Mouse (Mus musculus): Measurements from ENCODE around the gene Cacnb4.

Cacnb4 gene

DNA sequence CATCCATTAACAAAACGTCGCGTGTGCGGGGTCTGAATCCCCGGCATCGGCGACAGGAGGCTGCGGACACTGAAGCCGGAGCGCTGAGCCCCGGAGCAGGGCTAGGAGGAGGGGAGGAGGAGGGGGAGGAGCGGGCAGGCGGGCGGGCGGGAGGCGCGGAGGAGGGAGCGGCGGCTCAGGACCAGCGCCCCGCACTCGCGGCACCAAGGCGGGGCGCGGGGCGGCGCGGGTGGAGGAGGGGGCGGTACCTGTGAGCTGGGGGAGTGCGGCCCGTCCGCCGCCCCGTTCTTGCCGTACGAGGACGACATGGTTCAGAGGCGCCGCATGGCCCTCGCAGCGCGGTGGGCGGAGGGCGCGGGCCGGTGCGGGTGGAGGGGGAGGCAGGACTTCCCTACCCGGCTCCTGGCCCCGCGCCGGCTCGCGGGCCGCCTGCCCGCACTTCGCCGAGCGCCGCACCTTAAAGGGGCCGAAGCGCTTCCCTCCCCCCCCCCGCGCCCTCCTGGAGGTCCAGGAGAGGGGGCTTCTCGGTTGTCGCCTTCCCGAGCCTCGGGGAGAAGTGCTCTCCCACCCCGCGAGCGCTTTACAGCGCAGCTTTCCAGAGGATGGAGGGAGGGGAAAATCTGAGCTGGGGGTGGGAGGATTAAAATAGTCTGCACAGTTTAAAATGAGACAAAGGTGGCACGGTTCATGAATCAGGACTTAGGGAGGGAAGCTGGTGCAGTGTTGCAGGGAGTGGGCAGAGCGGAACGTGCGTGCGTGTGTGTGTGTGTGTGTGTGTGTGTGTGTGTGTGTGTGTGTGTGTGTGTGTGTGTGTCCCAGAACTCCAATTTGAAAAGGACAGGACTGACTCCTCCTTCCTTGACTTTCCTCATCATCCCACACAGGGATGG is at the start of gene Cacnb4:
Gene Cacnb4, minus strand, starts transcription at position 809 of the 890 bp plus-strand sequence.
- DNase-seq, result peak; percentile 22 to 43

DNA sequence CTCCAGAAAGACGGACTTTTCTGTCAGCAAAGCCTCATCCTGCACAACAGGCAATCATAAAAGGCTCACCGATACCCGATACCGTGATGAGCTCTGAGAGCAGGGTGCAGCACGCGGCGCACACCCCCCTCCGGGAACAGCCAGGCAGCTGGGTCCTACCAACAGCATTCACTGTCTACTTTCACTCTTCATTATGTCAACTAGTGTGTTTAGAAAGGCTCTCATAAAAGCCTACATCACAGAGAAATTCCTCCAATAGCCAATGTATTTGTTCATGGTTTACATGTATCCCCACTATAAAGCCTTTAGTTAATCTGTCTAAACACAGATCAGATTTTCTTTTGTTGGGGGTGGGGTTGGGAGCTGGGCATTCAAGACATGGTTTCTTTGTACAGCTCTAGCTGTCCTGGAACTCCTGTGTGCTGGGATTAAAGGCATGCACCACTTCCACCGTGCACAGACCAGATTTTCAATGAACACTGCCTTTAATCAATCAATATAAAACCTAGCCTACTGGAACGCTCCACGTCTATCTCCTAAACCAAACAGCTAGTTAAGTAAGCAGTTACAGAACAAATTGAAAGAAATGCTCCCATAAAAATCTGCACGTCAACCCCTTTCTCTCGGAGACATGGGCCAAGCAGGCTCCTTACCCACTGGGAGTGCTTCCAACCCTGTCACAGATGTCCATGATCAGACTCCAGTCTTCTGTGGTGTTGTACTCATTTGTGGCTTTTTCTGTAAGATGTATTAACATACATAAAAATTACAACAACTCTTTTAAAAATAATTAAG is 43.8 kb upstream of the Cacnb4 start:
- DNase-seq, result no peak

DNA sequence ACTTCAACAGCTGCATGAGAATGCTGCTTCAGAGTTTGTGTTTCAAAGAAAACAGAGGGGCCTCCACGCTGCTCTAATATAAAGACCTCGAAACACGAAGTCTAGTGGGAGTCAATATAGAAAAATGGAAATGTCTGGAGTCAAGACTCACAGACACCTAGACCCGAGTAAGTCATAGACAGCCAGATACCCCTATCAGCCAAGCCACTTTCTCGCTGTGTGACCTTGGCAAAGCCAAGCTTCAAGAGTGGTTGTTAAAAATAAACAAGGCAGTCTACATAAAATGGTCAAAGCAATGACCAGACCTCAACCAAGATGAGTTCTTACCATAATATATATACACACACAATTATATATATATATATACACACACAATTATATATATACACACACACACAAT is 40.4 kb upstream of the Cacnb4 start:
- no peak for DNase-seq

DNA sequence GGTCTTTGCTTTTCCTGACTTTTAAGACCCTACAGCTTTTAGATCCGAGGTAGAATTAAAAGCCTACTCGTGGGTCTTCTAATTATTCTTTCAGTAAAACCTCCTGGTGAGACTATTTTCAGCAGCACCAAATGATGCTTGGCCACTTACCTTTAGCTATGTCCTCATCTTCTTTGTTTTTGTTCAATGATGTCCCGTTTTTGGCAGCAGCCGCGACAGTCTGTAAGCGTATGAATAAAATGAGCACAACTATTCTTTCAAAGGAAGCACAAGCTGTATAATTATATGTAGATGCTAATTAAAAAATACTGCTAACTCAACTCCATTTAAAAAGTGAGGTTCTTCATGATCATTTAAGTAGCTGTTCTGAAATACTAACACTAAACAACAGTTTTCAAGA is 38.9 kb upstream of the Cacnb4 start:
- no peak for DNase-seq

DNA sequence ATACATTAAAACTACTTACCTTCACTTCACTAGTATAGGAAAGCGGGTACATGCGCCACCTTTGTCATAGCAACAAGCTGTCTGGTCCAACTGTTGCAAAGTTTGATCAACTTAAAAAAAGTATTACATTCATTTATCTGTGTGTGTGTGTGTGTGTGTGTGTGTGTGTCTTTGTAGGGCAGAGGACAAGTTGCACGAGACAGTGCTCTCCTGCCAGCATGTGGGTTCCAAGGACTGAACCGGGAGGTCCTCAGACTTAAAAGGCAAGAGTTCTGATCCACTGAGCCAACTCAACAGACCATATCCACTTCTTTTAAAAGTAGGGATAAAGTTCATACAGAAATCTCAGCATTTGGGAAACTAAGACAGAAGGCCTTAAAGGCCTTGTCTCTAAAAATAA is 37.5 kb upstream of the Cacnb4 start:
- DNase-seq, result no peak

DNA sequence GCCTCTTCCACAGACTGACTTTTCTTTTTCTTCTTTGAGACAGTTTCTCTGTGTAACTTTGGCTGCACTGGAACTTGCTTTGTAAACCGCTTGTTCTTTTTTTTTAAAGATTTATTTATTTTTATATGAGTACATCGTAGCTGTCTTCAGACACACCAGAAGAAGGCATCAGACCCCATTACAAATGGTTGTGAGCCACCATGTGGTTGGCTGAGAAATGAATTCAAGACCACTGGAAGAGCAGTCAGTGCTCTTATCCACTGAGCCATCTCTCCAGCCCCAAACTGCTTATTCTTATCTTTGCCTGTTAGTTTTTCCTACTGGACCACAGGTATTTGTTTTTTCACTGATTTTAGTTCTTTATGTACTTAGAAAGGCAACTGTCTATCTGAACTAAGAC is 34.2 kb upstream of the Cacnb4 start:
- DNase-seq, result no peak

DNA sequence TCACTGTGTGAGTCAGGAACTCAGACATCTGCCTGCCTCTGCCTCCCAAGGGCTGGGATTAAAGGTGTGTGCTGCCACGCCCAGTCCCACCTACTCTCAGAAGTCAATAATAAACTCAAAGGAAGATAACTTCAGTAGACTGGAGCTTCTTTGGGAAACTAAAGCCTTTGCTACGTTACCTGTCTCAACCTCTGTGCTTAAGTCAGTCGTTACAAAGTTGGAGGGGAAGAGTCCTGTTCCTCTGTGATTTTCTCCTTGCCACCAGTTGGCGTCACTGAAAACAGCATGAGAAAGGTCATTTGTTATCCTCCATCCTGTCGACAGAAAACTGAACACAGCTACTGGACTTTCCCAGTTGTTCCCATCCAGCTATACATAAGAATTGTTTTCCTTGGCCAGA is 32.8 kb upstream of the Cacnb4 start:
- DNase-seq, result no peak

DNA sequence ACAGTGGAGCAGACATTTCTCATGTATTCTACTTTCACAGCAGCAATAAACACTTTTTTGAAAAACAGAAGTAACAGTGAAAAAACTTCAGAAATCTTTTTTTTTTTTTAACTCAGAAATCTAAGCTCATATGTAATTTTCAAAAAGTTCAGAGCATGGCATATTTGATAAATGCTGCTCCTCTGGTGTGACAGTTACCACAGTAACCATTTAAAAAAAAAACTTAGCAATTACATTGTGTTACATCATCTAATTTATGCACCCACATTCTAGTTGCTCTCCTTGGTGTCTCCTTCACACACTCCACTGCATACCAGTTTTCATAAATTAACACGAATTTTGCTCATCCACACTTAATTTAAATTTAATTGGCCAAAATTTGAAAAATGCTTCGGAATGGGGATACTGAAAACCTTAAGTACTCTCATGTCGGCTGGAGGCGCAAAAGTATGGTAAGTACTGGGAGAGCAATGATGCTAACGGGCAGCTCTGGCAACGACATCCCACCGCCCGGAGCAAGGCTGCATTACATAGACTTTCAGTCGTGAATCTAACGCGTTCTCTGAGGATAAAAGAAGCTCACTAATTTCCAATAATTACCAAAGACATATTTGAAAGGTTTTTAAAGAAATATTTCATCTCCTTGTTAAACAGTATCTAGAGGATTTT is 24.9 kb upstream of the Cacnb4 start:
- DNase-seq, result no peak

DNA sequence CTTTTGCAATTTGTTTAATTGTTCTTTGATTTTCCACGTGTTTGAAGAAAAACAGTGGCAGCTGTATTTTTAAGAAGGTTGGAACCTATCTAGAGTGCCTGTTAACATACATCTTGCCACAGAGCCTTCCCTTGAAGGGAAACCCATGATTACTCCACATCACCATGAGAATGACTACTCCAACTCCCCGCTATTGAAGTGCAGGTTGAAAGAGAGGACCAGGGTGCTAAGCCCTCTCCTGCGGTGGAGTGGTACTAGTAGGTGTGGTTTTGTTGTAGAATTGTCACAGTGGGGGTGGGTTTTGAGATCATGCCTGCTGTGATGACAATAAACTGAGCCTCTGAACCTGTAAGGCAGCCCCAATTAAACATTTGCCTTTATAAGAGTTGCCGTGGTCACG is 23.7 kb upstream of the Cacnb4 start:
- no peak for DNase-seq

DNA sequence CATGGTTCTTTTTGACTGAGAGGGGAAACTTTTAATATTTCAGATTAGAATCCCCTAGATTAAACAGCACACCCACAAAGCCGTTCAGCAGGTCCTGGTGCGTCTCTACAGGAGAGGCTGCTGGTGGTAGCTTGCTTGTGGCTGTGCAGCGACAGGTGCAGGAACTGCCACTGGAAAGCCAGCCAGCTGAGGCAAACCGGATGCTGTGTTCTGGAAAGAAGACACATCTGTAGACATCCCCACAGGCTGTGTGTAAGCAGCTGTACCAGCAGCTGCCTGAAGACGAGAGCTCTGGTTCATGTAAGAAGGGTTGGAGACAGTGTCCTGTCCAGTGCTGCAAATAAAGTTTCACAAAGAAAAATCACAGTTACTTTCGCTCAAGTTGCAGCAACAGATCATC is 18.0 kb upstream of the Cacnb4 start:
- DNase-seq, result no peak

DNA sequence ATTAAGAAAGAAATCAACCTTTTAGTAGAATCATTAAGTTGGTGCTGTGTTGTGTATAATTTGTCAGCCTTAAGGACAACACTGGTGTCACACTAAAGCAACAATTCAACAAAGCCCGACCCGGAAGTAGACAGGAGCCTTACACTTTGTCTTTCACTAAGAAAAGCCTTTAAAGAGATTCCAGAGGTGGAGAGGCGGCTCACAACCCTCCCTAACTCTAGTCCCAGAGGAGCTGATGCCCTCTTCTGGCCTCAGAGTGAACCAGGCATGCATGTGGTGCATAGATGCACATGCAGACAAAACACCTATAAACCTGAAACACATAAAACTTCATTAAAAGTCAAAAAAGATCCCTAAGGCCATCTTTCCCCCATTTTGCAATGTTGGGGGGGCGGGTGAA is 15.1 kb upstream of the Cacnb4 start:
- no peak for DNase-seq

DNA sequence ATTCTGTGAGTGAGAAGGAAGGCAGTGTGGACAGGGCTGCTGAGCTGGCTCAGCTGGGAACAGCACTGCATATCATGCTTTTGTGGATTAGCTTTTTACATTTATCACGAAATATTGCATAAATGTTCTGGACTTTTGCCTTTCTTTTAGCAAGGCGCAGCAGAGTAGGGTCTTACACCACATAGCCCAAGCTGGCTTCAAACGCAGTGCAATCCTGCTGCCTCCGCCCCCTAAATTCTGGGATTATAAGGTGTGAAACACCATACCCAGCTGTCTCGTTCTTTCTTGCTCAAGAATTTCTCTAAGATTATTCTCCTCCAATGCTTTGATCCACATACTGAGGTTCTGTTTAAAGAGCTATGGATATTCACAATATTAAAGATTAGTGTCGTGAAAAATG is 10.0 kb upstream of the Cacnb4 start:
- peak in 1 of 2 experiments; percentile 31 for DNase-seq

DNA sequence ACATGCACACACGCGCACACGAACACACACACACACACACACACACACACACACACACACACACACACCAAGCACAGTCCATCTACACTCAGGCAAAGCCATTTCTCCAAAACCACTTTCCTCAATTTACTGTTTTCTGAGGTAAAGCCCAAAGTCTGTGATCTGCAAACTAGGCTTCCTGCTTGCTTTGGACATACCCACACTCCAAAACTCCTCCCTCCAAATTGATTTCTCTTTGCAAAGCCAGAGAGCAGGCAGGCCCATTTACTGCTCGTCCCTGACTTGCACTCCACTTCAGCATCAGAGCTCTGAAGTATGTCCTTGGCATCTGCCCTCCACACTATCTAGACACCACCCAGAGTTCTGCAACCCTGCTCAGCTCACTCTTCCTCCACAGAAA is 958 bp upstream of the Cacnb4 start:
- no peak for DNase-seq

DNA sequence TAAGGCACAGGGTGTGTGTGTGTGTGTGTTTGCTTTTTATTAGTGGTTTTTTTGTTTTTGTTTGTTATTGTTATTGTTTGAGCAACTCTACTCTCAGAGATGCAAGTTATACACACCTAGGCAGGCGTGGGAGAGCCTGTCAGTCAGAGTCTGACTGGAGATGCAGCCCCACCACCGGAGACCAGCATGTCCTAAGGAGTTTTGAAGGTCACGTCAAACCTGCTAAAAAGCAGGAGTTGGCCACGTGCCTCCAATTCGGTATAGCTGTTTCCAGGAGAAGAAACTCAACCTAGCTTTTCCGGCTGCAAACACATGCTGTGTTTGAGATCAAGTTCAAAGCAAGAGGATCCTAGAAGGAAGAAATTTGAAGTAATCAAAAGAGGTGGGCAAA is 277 bp upstream of the Cacnb4 start:
- no peak for DNase-seq

DNA sequence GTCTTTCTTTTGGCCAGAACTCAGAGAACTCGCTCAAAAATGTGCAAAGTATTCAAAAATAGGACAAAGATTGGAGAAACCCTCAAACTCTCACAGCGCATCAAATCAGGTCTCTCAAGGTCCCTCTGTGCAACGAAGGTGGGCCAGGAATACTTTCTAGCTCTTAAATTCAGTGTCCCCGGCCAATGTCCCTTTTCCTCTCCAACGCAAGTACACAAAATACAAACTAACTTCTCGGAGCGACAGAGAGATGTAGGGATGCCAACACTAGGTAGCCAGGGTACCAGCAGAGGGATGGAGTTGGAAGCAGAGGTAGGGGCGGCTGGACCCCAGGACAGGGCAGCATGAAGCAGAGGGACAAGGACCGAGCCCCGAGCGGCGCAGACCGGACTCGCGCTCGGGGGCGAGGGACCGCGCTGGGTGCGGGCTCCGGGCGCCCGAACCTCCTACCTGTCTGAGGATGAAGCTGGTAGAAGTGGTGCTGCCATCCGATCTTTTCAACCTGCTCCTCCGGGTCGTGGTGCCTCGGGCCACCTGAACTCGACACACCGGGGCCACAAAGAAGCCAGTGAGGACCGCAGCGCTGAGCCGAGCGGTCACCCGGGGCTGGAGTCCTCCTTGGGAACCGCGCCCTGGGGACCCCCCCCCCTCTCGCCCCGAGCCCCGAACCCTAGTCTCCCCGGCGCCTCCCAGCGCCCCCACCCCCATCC is 1.2 kb downstream of the Cacnb4 start:
- no peak for DNase-seq

DNA sequence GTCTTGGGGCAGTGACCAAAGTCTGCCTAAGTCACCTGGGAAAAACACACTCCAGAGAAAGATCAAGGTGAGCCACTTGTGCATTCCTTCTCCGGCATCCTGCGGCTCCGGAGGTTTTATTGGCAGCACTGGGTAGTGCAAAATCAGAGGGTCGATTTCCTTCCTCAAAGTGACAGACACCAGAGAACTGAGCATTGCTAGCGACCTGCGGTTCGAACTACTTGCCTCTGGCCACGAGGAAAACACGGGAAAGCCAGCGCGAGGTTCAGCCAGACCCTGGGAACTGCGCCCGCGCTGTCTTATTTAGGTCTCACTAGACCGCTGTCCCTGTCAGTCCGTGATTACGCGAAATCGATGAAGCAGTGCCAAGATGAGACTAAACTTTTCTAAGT is 1.7 kb downstream of the Cacnb4 start:
- DNase-seq, result peak in 1 of 2 experiments; percentile 10

DNA sequence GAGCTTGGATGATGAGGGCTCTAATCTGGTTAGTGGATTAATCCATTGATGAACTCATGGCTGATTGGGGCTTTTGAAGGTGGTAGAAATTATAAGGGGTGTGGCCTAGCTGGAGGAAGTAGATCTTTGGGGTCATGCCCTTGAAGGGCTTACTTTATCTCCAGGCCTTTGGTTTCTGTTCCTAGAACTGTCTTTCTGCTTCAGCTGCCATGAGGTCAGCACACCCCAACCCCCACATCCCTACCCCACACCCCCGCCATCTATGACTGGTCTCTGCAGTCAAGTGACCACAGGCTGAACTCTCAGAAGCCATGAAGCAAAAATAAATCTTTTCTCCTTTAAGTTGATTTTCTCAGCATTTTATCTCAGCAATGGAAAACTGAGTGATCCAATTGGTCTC is 3.5 kb downstream of the Cacnb4 start:
- no peak for DNase-seq

DNA sequence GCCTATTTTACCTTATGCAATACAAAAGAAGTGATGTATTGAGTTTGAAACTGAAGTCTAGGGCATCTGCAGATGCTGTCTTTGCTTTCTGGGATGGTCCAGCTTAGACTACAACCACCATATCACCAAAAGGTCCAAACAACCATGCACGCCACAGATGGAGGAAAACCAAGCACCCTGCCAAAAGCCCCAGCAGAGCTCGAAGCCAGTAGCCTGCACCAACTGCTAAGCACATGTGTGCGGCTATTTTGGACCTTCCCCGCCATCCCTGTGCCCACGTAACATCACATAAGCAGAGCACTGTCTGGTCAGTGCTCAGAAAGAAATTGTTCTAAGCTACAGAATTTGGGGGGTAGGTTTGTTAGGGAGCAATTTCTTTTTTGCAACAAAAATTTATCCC is 5.9 kb downstream of the Cacnb4 start:
- no peak for DNase-seq

DNA sequence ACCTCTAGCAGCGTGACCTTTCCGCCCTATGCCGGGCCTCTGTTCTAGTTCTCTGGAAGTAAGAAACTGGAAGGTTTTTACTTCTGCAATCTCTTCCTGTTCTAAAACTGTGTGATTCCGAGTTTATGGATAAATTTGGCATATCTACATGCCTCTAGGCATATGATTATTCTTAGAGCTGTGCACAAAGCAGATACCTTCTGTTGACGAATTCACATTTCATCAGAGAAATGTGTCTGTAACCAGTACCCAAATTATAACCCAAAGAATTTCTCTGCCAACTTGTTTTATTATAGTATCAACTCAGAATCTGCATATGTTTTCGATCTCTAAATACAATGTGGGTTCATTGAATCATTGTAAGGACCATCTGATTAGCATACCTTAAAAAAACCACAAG is 8.2 kb downstream of the Cacnb4 start:
- DNase-seq, result no peak

DNA sequence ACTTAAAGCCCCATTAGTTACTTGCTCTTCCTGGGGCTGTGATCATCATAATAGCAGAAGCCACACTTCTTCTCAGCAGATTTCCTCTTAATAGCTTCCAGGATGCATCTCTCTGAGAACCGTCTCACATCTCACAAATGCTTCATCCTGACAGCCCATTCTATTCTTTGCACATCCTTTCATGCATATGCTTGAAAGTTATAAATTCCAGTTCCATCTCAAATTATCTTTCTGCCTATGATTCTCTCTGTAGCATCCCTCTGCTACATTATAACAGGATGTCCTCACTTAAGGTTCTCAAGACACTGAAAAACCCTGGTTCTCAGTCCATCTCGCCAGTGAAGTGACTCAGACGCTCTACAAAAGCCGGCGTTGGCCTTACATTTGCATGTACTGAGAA is 19.9 kb downstream of the Cacnb4 start:
- DNase-seq, result no peak

DNA sequence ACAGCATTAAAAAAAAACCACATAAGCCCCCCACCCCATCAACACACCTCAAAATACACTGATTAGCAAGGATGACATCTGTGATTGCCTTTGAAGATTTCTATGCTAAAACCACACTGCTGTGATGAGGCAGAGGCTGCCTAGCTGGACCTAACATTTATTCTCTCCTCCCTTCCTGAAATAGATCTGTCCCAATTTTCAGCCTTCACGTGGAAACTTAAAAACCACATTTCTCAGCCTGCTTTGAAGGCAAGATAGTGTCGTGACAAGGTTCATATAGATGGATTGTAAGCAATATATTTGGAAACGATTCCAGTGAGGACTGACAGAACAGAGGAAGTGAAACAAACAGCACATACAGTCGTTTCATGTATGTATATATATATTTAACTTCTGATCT is 22.1 kb downstream of the Cacnb4 start:
- no peak for DNase-seq

DNA sequence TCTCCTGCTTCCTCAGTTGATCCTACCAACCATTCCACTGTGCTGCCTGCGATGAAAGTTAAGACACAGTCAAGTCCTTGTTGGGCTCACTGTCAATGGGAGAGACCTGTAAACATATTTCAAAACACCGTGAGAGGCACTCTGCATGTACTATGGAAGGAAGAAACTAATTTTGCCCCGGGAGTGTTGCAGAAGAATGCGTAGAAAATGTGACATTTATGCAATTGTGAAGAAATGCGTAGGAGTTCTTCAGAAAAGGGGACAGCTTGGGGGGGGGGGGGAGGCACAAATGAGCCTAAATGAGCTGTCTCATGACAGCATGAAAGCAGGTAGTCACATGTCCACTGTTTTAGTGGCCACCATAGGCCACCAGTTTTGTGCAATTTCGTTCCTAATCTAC is 25.1 kb downstream of the Cacnb4 start:
- DNase-seq, result no peak

Measured in lung, adult 18-20 months (tissue).